Mouse (Mus musculus) embryonic facial prominence, embryonic 10.5 days (tissue): Measurements from ENCODE around the gene Ttll7. TPM values are rescaled to one million over a fixed set of nuclear protein-coding genes. Genes with fewer than 3 reads are reported as not detected.

Experiments
- DNase-seq: peaks from one replicate; pipeline ENCODE4 v3.0.0-alpha.2; 2017; ENCODE audit warnings: low spot score
- H3K27ac ChIP-seq: fragments of 300-500 bp; sonication (generic); replicated peaks from 2 replicates; pipeline ENCODE4 v1.5.1; 2016; ENCODE audit warnings: mild to moderate bottlenecking
- H3K27me3 ChIP-seq: fragments of 300-500 bp; sonication (generic); replicated peaks from 2 replicates; pipeline ENCODE4 v1.6.1; 2016; ENCODE audit warnings: low read depth, mild to moderate bottlenecking; ENCODE audit not compliant: poor library complexity, severe bottlenecking
- H3K36me3 ChIP-seq: fragments of 300-500 bp; sonication (generic); replicated peaks from 2 replicates; pipeline ENCODE4 v1.6.1; 2016; ENCODE audit warnings: mild to moderate bottlenecking, moderate library complexity
- H3K4me1 ChIP-seq: fragments of 300-500 bp; sonication (generic); 2 replicates; pipeline ENCODE4 v1.6.1; 2016
- H3K4me3 ChIP-seq: fragments of 300-500 bp; sonication (generic); 2 replicates; pipeline ENCODE4 v1.5.1; 2016; ENCODE audit warnings: mild to moderate bottlenecking, moderate library complexity
- H3K9me3 ChIP-seq: fragments of 300-500 bp; sonication (generic); 2 replicates; pipeline ENCODE4 v1.6.1; 2016; ENCODE audit warnings: mild to moderate bottlenecking
- WGBS: fragments of 180-500 bp; shearing (Covaris S2); methylation state at CpG from one replicate; pipeline ENCODE4 v1.1.7; 2016; 5-methylcytosine and 5-hydroxymethylcytosine counted together
- polyA plus RNA-seq: library from polyadenylated mRNA; unstranded; fragments of >200 nt; fragmentation: Nextera tagmentation; extraction: Ambion mirVana; gene quantifications from 2 replicates; pipeline ENCODE4 v1.2.1, GENCODE M21; 2016

The Ttll7 gene
- polyA plus RNA-seq, result 4.8 and 6.3 TPM in 2 replicates

GRCm38 (mm10) chr3:146851966-146852891, at the start of gene Ttll7:
Gene Ttll7 (plus strand): TSS chr3:146852367.
- peak within 1 kb of the TSS; percentile 79 for H3K4me3 ChIP-seq
- DNase-seq, result peak; percentile 87
- WGBS, result under 1% methylated on average over 36 of the region's 36 CpGs
- peaks cover 12% of the 10 kb centered on the region for H3K4me1 ChIP-seq
- H3K27me3 ChIP-seq, result peaks cover 14% of the 10 kb centered on the region; the same call in 1 of the 2 replicates
- peak within 1 kb of the TSS; percentile 88 for H3K27ac ChIP-seq
- H3K9me3 ChIP-seq, result no peaks in the 10 kb centered on the region
- no peaks in the 10 kb centered on the region for H3K36me3 ChIP-seq

GRCm38 (mm10) chr3:146812041-146812878, 39.9 kb upstream of the Ttll7 start:
- DNase-seq, result no peak
- under 1% methylated on average over 60 of the region's 60 CpGs for WGBS
- no peaks in the 10 kb centered on the region for H3K9me3 ChIP-seq
- peaks cover 10% of the 10 kb centered on the region for H3K36me3 ChIP-seq
- peak overlapping the region; percentile 80 for H3K4me3 ChIP-seq
- H3K4me1 ChIP-seq, result peaks cover 12% of the 10 kb centered on the region
- H3K27me3 ChIP-seq, result no peaks in the 10 kb centered on the region
- peak overlapping the region; percentile 96 for H3K27ac ChIP-seq

- peaks cover 4% of the 10 kb centered on the region for H3K36me3 ChIP-seq
- no peaks in the 10 kb centered on the region for H3K9me3 ChIP-seq
- DNase-seq, result peak; percentile 93
- H3K4me3 ChIP-seq, result peak within 1 kb of the TSS; percentile 80
- peaks cover 12% of the 10 kb centered on the region for H3K4me1 ChIP-seq
- under 1% methylated on average over 59 of the region's 60 CpGs for WGBS
- peak within 1 kb of the TSS; percentile 96 for H3K27ac ChIP-seq
- H3K27me3 ChIP-seq, result no peaks in the 10 kb centered on the region
Observed at GRCm38 (mm10) chr3:146812901-146813393, 39.2 kb upstream of the Ttll7 start, which contains the start of gene Prkacb. Gene Prkacb (minus strand): TSS chr3:146812990.

- 67% methylated on average over 7 of the region's 7 CpGs for WGBS
- H3K27ac ChIP-seq, result peak overlapping the region; percentile 96
- peaks cover 12% of the 10 kb centered on the region for H3K4me1 ChIP-seq
- no peak for DNase-seq
- no peaks in the 10 kb centered on the region for H3K27me3 ChIP-seq
- H3K9me3 ChIP-seq, result no peaks in the 10 kb centered on the region
- H3K4me3 ChIP-seq, result peak overlapping the region; percentile 80
- peaks cover 4% of the 10 kb centered on the region for H3K36me3 ChIP-seq
Observed at GRCm38 (mm10) chr3:146813624-146814023, 38.5 kb upstream of the Ttll7 start.

- no peak overlapping the region for H3K4me3 ChIP-seq
- H3K27ac ChIP-seq, result no peak overlapping the region
- DNase-seq, result no peak
- WGBS, result 88% methylated on average over 4 of the region's 4 CpGs
- H3K36me3 ChIP-seq, result no peaks in the 10 kb centered on the region
- no peaks in the 10 kb centered on the region for H3K9me3 ChIP-seq
- H3K4me1 ChIP-seq, result no peaks in the 10 kb centered on the region
- H3K27me3 ChIP-seq, result no peaks in the 10 kb centered on the region
Observed at GRCm38 (mm10) chr3:146820718-146821117, 31.4 kb upstream of the Ttll7 start.

GRCm38 (mm10) chr3:146842766-146843165, 9.4 kb upstream of the Ttll7 start:
- Histone ChIP-seq H3K9me3 (no peaks in the 10 kb centered on the region), H3K36me3 (no peaks in the 10 kb centered on the region), H3K27ac (no peak overlapping the region), H3K27me3 (no peaks in the 10 kb centered on the region), H3K4me3 (no peak overlapping the region), H3K4me1 (peaks cover 14% of the 10 kb centered on the region)
- 54% methylated on average over 3 of the region's 3 CpGs for WGBS
- no peak for DNase-seq

- DNase-seq, result no peak
- Histone ChIP-seq H3K9me3 (no peaks in the 10 kb centered on the region), H3K27me3 (no peaks in the 10 kb centered on the region), H3K27ac (no peak overlapping the region), H3K4me1 (peaks cover 14% of the 10 kb centered on the region), H3K4me3 (no peak overlapping the region), H3K36me3 (no peaks in the 10 kb centered on the region)
- 60% methylated on average over 6 of the region's 6 CpGs for WGBS
Observed at GRCm38 (mm10) chr3:146843470-146843869, 8.7 kb upstream of the Ttll7 start.

- no peaks in the 10 kb centered on the region for H3K9me3 ChIP-seq
- H3K36me3 ChIP-seq, result no peaks in the 10 kb centered on the region
- H3K4me1 ChIP-seq, result peaks cover 14% of the 10 kb centered on the region
- no peak overlapping the region for H3K27ac ChIP-seq
- H3K4me3 ChIP-seq, result no peak overlapping the region
- WGBS, result 91% methylated on average over 5 of the region's 5 CpGs
- H3K27me3 ChIP-seq, result no peaks in the 10 kb centered on the region
- no peak for DNase-seq
Observed at GRCm38 (mm10) chr3:146846237-146846636, 5.9 kb upstream of the Ttll7 start.

GRCm38 (mm10) chr3:146848112-146848511, 4.1 kb upstream of the Ttll7 start:
- peaks cover 6% of the 10 kb centered on the region; the same call in 1 of the 2 replicates for H3K27me3 ChIP-seq
- peaks cover 16% of the 10 kb centered on the region for H3K4me1 ChIP-seq
- no peaks in the 10 kb centered on the region for H3K36me3 ChIP-seq
- WGBS, result 85% methylated on average over 8 of the region's 8 CpGs
- no peak overlapping the region for H3K4me3 ChIP-seq
- no peaks in the 10 kb centered on the region for H3K9me3 ChIP-seq
- H3K27ac ChIP-seq, result no peak overlapping the region
- DNase-seq, result no peak

GRCm38 (mm10) chr3:146849360-146849759, 2.8 kb upstream of the Ttll7 start:
- H3K4me3 ChIP-seq, result no peak overlapping the region
- no peaks in the 10 kb centered on the region for H3K9me3 ChIP-seq
- H3K27ac ChIP-seq, result no peak overlapping the region
- H3K4me1 ChIP-seq, result peaks cover 12% of the 10 kb centered on the region
- no peaks in the 10 kb centered on the region for H3K36me3 ChIP-seq
- peaks cover 14% of the 10 kb centered on the region; the same call in 1 of the 2 replicates for H3K27me3 ChIP-seq
- DNase-seq, result no peak
- WGBS, result 89% methylated on average over 7 of the region's 7 CpGs

- WGBS, result 81% methylated on average over 7 of the region's 7 CpGs
- H3K27ac ChIP-seq, result no peak overlapping the region
- peaks cover 12% of the 10 kb centered on the region for H3K4me1 ChIP-seq
- H3K36me3 ChIP-seq, result no peaks in the 10 kb centered on the region
- peaks cover 14% of the 10 kb centered on the region; the same call in 1 of the 2 replicates for H3K27me3 ChIP-seq
- no peak overlapping the region for H3K4me3 ChIP-seq
- DNase-seq, result no peak
- H3K9me3 ChIP-seq, result no peaks in the 10 kb centered on the region
Observed at GRCm38 (mm10) chr3:146854473-146855087, 2.4 kb downstream of the Ttll7 start.

- H3K4me1 ChIP-seq, result peaks cover 4% of the 10 kb centered on the region
- 87% methylated on average over 10 of the region's 10 CpGs for WGBS
- H3K9me3 ChIP-seq, result no peaks in the 10 kb centered on the region
- DNase-seq, result no peak
- H3K27ac ChIP-seq, result no peak overlapping the region
- peaks cover 13% of the 10 kb centered on the region; the same call in 1 of the 2 replicates for H3K27me3 ChIP-seq
- no peaks in the 10 kb centered on the region for H3K36me3 ChIP-seq
- no peak overlapping the region for H3K4me3 ChIP-seq
Observed at GRCm38 (mm10) chr3:146857373-146857772, 5.2 kb downstream of the Ttll7 start.
